Mouse (Mus musculus) heart, postnatal 10 days (tissue): ENCODE results near the gene Sorcs1. TPM values are rescaled to one million over a fixed set of nuclear protein-coding genes. Genes with fewer than 3 reads are reported as not detected.
A peak's percentile ranks its signal among the peaks of the same experiment; 100 is the strongest.

Experiments
- DNase-seq, 2 experiments: peaks; one replicate each; pipeline ENCODE4 v3.0.0; 2021
- intact Hi-C: fragments of 180-260 bp; cut with DNase I; formaldehyde crosslinking; loops from one replicate; pipeline ENCODE4 v1.15.1; 2025
- total RNA-seq, 2 experiments: library from RNA; stranded (reverse); gene quantifications; 2 replicates each; pipeline ENCODE4 v1.2.3; 2021

Sorcs1 gene
- under 1 TPM; 0.60 to 0.74 TPM for total RNA-seq

- DNase-seq = peak; percentile 39 to 45
- intact Hi-C loops = no loop called here
Measured at GRCm38 (mm10) chr19:50677903-50678896, at the start of gene Sorcs1. Sorcs1 (minus strand) TSS chr19:50678646.

GRCm38 (mm10) chr19:50683277-50683676, 4.8 kb upstream of the Sorcs1 start:
- intact Hi-C loops = no loop called here
- DNase-seq = no peak

- intact Hi-C loops = no loop called here
- DNase-seq = no peak
Measured at GRCm38 (mm10) chr19:50678946-50679345, 500 bp upstream of the Sorcs1 start.

GRCm38 (mm10) chr19:50676578-50677524, 1.6 kb downstream of the Sorcs1 start:
- intact Hi-C loops = no loop called here
- DNase-seq = no peak

- DNase-seq = no peak
- intact Hi-C loops = no loop called here
Measured at GRCm38 (mm10) chr19:50674921-50675320, 3.5 kb downstream of the Sorcs1 start.

- intact Hi-C loops = no loop called here
- no peak for DNase-seq
Measured at GRCm38 (mm10) chr19:50667516-50667915, 10.9 kb downstream of the Sorcs1 start.

GRCm38 (mm10) chr19:50664311-50664710, 14.1 kb downstream of the Sorcs1 start:
- intact Hi-C loops = no loop called here
- DNase-seq = no peak

GRCm38 (mm10) chr19:50659144-50659543, 19.3 kb downstream of the Sorcs1 start:
- intact Hi-C loops = no loop called here
- peak in 1 of 2 experiments; percentile 23 for DNase-seq

- intact Hi-C loops = no loop called here
Measured at GRCm38 (mm10) chr19:50652750-50653149, 25.7 kb downstream of the Sorcs1 start.

GRCm38 (mm10) chr19:50643836-50644235, 34.6 kb downstream of the Sorcs1 start:
- peak; percentile 5 to 14 for DNase-seq
- intact Hi-C loops = no loop called here

More at GRCm38 (mm10) chr19:50652750-50653149, 25.7 kb downstream of the Sorcs1 start:
- no peak for DNase-seq

- DNase-seq = no peak
- intact Hi-C loops = no loop called here
Measured at GRCm38 (mm10) chr19:50642121-50642520, 36.3 kb downstream of the Sorcs1 start.

GRCm38 (mm10) chr19:50640251-50641032, 38.0 kb downstream of the Sorcs1 start:
- intact Hi-C loops = no loop called here
- DNase-seq = no peak

- intact Hi-C loops = no loop called here
- DNase-seq = peak; percentile 45 to 50
Measured at GRCm38 (mm10) chr19:50638176-50638575, 40.3 kb downstream of the Sorcs1 start.

- intact Hi-C loops = no loop called here
- DNase-seq = no peak
Measured at GRCm38 (mm10) chr19:50614013-50614412, 64.4 kb downstream of the Sorcs1 start.

GRCm38 (mm10) chr19:50611619-50612018, 66.8 kb downstream of the Sorcs1 start:
- no peak for DNase-seq
- intact Hi-C loops = no loop called here

GRCm38 (mm10) chr19:50603882-50604281, 74.6 kb downstream of the Sorcs1 start:
- intact Hi-C loops = no loop called here
- DNase-seq = peak; percentile 17 to 29

- intact Hi-C loops = no loop called here
- DNase-seq = peak; percentile 6 to 10
Measured at GRCm38 (mm10) chr19:50603380-50603779, 75.1 kb downstream of the Sorcs1 start.

GRCm38 (mm10) chr19:50597300-50597699, 81.1 kb downstream of the Sorcs1 start:
- no peak for DNase-seq
- intact Hi-C loops = no loop called here

GRCm38 (mm10) chr19:50586182-50586581, 92.3 kb downstream of the Sorcs1 start:
- intact Hi-C loops = no loop called here
- no peak for DNase-seq

GRCm38 (mm10) chr19:50582952-50583351, 95.5 kb downstream of the Sorcs1 start:
- intact Hi-C loops = no loop called here
- no peak for DNase-seq
